Mouse (Mus musculus): ENCODE data around the gene Suds3. TPM values are rescaled to one million over a fixed set of nuclear protein-coding genes. Genes with fewer than 3 reads are reported as not detected.

Gene Suds3
- polyA plus RNA-seq (2015; fragmentation: Nextera tagmentation; extraction: Ambion mirVana), result 49.1 and 49.3 TPM in 2 replicates

DNA sequence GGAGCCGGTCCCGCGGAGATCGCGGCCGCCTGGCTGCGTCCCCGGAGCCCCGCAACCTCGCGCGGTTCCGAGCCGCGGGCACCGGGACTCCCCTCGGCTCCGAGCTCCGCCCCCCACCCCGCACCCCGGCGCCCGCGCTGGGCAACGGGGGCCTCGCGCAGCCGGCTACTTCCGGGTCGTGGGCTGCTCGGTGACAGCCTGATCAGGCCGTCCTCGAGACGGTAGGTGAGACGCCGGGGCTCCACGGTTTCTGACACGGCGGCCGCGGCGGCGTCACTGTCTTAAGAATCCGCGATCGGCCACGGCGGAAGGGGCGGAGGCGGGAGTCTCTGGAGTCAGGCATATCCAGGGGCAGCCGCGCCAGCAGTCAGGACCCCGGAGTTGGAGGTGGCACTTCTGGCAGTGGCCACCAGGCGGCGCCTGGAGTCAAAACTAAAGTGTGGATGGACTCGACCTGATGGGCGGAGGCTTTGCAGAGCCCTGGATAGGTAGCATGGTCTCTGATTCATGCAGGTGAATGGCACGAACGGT, at the start of gene Suds3:
Gene Suds3, minus strand, starts transcription at position 278 of the 531 bp plus-strand sequence.
- H3K4me2 ChIP-seq, result peak within 1 kb of the TSS; percentile 95
- ATAC-seq (ENCODE audit: extremely low read depth, insufficient number of reproducible peaks, low FRiP score, low TSS enrichment), result peak; percentile 74
- H3K36me3 ChIP-seq, result peaks cover 28% of the 10 kb centered on the region
- peak within 1 kb of the TSS; percentile 81 for H3K27ac ChIP-seq (replicated peaks)
- WGBS, result under 1% methylated on average over 56 of the region's 59 CpGs
- H3K9me3 ChIP-seq, result no peaks in the 10 kb centered on the region
- H3K27me3 ChIP-seq (replicated peaks), result 0 out of 2 replicates have a peak, but pooled peaks cover under 1% of the 10 kb centered on the region
- peak within 1 kb of the TSS; percentile 97 for H3K4me3 ChIP-seq
- H3K9ac ChIP-seq, result peak within 1 kb of the TSS; percentile 96
- H3K4me1 ChIP-seq, result peaks cover 17% of the 10 kb centered on the region

- no peak overlapping the region for H3K4me2 ChIP-seq
- no peak overlapping the region for H3K27ac ChIP-seq (replicated peaks)
- ATAC-seq (ENCODE audit: extremely low read depth, insufficient number of reproducible peaks, low FRiP score, low TSS enrichment), result no peak
- no peak overlapping the region for H3K4me3 ChIP-seq
- 99% methylated on average over 2 of the region's 2 CpGs for WGBS
- H3K36me3 ChIP-seq, result 0 out of 2 replicates have a peak, but pooled peaks cover 3% of the 10 kb centered on the region
- H3K27me3 ChIP-seq (replicated peaks), result no peaks in the 10 kb centered on the region
- no peaks in the 10 kb centered on the region for H3K9me3 ChIP-seq
- H3K9ac ChIP-seq, result no peak overlapping the region
- peaks cover 3% of the 10 kb centered on the region for H3K4me1 ChIP-seq
Observed at GRCm38 (mm10) chr5:117164923-117165322, 49.0 kb upstream of the Suds3 start.

- no peak for ATAC-seq (ENCODE audit: extremely low read depth, insufficient number of reproducible peaks, low FRiP score, low TSS enrichment)
- Histone ChIP-seq H3K27ac (replicated peaks) (no peak overlapping the region), H3K4me2 (no peak overlapping the region), H3K4me3 (no peak overlapping the region), H3K27me3 (replicated peaks) (no peaks in the 10 kb centered on the region), H3K9me3 (no peaks in the 10 kb centered on the region), H3K36me3 (0 out of 2 replicates have a peak, but pooled peaks cover 3% of the 10 kb centered on the region), H3K9ac (no peak overlapping the region), H3K4me1 (peaks cover 7% of the 10 kb centered on the region)
- 87% methylated on average over 5 of the region's 5 CpGs for WGBS
Observed at GRCm38 (mm10) chr5:117164516-117164915, 48.6 kb upstream of the Suds3 start.

- Histone ChIP-seq H3K27me3 (replicated peaks) (no peaks in the 10 kb centered on the region), H3K4me3 (no peak overlapping the region), H3K4me1 (peaks cover 14% of the 10 kb centered on the region), H3K36me3 (0 out of 2 replicates have a peak, but pooled peaks cover 3% of the 10 kb centered on the region), H3K9me3 (no peaks in the 10 kb centered on the region), H3K9ac (no peak overlapping the region), H3K27ac (replicated peaks) (no peak overlapping the region), H3K4me2 (no peak overlapping the region)
- ATAC-seq (ENCODE audit: extremely low read depth, insufficient number of reproducible peaks, low FRiP score, low TSS enrichment), result no peak
- 89% methylated on average over 13 of the region's 13 CpGs for WGBS
Observed at GRCm38 (mm10) chr5:117163790-117164189, 47.9 kb upstream of the Suds3 start.

GRCm38 (mm10) chr5:117160499-117160898, 44.6 kb upstream of the Suds3 start:
- Histone ChIP-seq H3K9ac (no peak overlapping the region), H3K36me3 (0 out of 2 replicates have a peak, but pooled peaks cover 3% of the 10 kb centered on the region), H3K4me1 (peaks cover 16% of the 10 kb centered on the region), H3K4me3 (no peak overlapping the region), H3K27me3 (replicated peaks) (no peaks in the 10 kb centered on the region), H3K9me3 (no peaks in the 10 kb centered on the region), H3K27ac (replicated peaks) (no peak overlapping the region), H3K4me2 (no peak overlapping the region)
- 64% methylated on average over 10 of the region's 10 CpGs for WGBS
- ATAC-seq (ENCODE audit: extremely low read depth, insufficient number of reproducible peaks, low FRiP score, low TSS enrichment), result no peak

DNA sequence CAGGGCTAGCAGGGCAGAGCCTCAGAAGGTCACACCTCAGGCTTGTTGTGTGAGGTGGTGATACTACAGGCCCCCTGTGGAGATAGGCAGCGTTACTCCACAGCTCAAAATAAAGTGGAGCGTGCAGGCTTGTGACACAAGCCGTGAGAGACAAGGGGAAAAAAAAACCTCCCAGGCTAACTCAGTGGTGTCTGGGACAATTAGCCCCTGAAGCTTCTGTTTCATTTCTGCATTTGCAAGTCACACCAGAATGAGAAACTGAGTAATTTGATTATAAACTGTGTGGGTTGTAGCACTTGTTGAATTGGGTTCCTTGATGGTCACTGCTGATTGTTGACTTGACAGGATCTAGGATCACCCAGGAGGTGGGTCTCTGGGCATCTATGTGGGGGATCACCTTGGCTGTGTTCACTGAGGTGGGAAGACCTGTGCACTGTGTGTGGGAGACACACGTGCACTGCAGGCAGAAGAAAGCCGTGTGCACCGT, 43.9 kb upstream of the Suds3 start:
- 0 out of 2 replicates have a peak overlapping the region, but pooled peaks have one; percentile 25 for H3K9ac ChIP-seq
- H3K4me1 ChIP-seq, result peaks cover 16% of the 10 kb centered on the region
- H3K4me3 ChIP-seq, result no peak overlapping the region
- ATAC-seq (ENCODE audit: extremely low read depth, insufficient number of reproducible peaks, low FRiP score, low TSS enrichment), result no peak
- no peaks in the 10 kb centered on the region for H3K27me3 ChIP-seq (replicated peaks)
- H3K36me3 ChIP-seq, result 0 out of 2 replicates have a peak, but pooled peaks cover 3% of the 10 kb centered on the region
- H3K9me3 ChIP-seq, result no peaks in the 10 kb centered on the region
- WGBS, result 41% methylated on average over 6 of the region's 6 CpGs
- peak overlapping the region; percentile 36; the same call in 1 of the 2 replicates for H3K27ac ChIP-seq (replicated peaks)
- no peak overlapping the region for H3K4me2 ChIP-seq

- no peak for ATAC-seq (ENCODE audit: extremely low read depth, insufficient number of reproducible peaks, low FRiP score, low TSS enrichment)
- H3K36me3 ChIP-seq, result 0 out of 2 replicates have a peak, but pooled peaks cover 3% of the 10 kb centered on the region
- no peaks in the 10 kb centered on the region for H3K9me3 ChIP-seq
- no peaks in the 10 kb centered on the region for H3K27me3 ChIP-seq (replicated peaks)
- H3K4me2 ChIP-seq, result no peak overlapping the region
- WGBS, result 52% methylated on average over 8 of the region's 8 CpGs
- H3K9ac ChIP-seq, result 0 out of 2 replicates have a peak overlapping the region, but pooled peaks have one; percentile 25
- H3K27ac ChIP-seq (replicated peaks), result peak overlapping the region; percentile 36; the same call in 1 of the 2 replicates
- peaks cover 16% of the 10 kb centered on the region for H3K4me1 ChIP-seq
- H3K4me3 ChIP-seq, result no peak overlapping the region
Observed at GRCm38 (mm10) chr5:117159326-117159725, 43.4 kb upstream of the Suds3 start.

DNA sequence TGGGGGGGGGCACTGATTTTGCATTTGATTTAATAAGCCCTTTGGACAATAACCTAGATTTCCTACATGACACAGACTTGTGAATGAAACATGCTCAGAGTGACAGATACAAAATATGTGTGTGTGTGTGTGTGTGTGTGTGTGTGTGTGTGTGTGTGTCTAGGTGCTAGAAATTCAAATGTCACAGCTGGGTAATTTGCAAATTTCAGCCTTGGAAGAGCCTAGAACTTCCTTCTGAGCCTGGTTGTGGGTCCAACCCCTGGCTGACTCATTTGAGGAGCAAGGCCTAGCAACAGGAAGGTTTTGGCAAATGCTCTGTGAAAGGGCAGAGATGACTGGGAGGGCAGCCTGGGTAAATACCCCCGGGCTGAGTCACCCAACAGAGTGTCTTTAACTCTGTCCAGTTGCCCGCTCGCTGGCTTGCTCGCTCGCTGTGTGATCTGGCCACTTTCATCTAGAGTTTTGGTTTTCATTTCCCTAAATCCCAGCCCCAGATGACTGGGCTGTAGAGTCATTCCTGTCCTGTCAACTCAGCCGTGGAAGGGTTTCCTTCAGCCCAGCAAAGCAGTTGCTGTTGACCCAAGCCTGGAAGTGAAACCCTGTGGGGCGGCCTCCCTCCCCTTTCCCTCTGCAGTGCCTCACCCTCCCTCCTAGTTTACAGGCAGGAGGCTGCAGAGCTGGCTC, 42.6 kb upstream of the Suds3 start:
- WGBS, result 65% methylated on average over 7 of the region's 7 CpGs
- Histone ChIP-seq H3K4me1 (peaks cover 23% of the 10 kb centered on the region), H3K9ac (no peak overlapping the region), H3K9me3 (no peaks in the 10 kb centered on the region), H3K27ac (replicated peaks) (0 out of 2 replicates have a peak overlapping the region, but pooled peaks have one; percentile 36), H3K4me3 (no peak overlapping the region), H3K36me3 (0 out of 2 replicates have a peak, but pooled peaks cover under 1% of the 10 kb centered on the region), H3K27me3 (replicated peaks) (no peaks in the 10 kb centered on the region), H3K4me2 (no peak overlapping the region)
- no peak for ATAC-seq (ENCODE audit: extremely low read depth, insufficient number of reproducible peaks, low FRiP score, low TSS enrichment)

DNA sequence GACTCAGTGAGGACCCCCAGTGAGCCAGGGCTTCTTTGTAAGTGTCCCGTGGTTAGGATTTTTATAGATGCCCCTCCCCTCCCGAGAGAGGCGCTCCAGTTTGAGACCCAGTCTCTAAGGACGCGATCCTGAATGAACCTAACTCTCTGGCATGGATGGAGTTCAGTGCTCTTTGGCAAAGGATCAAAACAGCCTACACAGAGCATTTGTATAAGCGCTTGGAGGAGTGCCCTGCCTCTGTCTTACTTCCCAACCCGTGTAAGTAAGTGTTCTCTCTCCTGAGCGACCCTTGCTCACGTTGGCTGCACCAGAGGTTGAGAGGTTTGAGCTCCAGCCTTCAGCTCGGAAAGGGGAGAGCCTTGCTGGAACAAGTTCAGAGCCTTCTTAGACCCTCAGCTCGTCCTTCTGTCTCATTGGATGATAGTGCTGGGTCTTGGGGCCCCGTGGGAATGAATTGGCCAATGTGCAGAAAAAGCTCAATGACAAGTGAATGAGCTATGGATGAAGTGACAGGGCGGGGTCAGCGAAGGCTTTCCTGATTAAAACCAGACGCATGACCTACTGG, 37.7 kb upstream of the Suds3 start:
- WGBS, result 64% methylated on average over 15 of the region's 15 CpGs
- Histone ChIP-seq H3K27me3 (replicated peaks) (no peaks in the 10 kb centered on the region), H3K9me3 (no peaks in the 10 kb centered on the region), H3K36me3 (0 out of 2 replicates have a peak, but pooled peaks cover 3% of the 10 kb centered on the region), H3K4me3 (no peak overlapping the region), H3K4me1 (peaks cover 9% of the 10 kb centered on the region; the same call in 1 of the 2 replicates), H3K9ac (no peak overlapping the region), H3K27ac (replicated peaks) (peak overlapping the region; percentile 47), H3K4me2 (no peak overlapping the region)
- no peak for ATAC-seq (ENCODE audit: extremely low read depth, insufficient number of reproducible peaks, low FRiP score, low TSS enrichment)

DNA sequence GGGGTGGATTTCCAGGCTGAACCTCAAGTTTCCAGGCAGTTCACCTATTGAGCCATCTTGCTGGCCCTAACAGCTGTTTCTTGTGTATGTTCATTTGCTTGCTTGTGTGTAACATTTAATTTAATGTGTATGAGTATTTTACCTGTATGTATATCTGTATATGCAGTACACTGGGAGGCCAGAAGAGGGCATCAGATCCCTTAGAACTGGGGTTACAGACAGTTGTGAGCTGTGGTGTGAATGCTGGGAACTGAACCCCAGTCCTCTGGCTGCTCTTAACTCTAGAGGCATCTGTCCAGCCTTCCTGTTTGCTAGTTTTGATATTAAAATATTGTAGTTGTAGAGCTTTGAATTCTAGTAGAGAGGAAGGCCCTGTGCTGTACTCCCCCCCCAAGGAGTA, 37.0 kb upstream of the Suds3 start:
- H3K27ac ChIP-seq (replicated peaks), result no peak overlapping the region
- no peaks in the 10 kb centered on the region for H3K27me3 ChIP-seq (replicated peaks)
- no peaks in the 10 kb centered on the region for H3K9me3 ChIP-seq
- H3K4me2 ChIP-seq, result no peak overlapping the region
- peaks cover 9% of the 10 kb centered on the region; the same call in 1 of the 2 replicates for H3K4me1 ChIP-seq
- no peak overlapping the region for H3K4me3 ChIP-seq
- no peak for ATAC-seq (ENCODE audit: extremely low read depth, insufficient number of reproducible peaks, low FRiP score, low TSS enrichment)
- H3K9ac ChIP-seq, result no peak overlapping the region
- H3K36me3 ChIP-seq, result 0 out of 2 replicates have a peak, but pooled peaks cover 3% of the 10 kb centered on the region

GRCm38 (mm10) chr5:117150068-117150467, 34.2 kb upstream of the Suds3 start:
- Histone ChIP-seq H3K27me3 (replicated peaks) (no peaks in the 10 kb centered on the region), H3K9ac (no peak overlapping the region), H3K4me1 (peaks cover 9% of the 10 kb centered on the region; the same call in 1 of the 2 replicates), H3K9me3 (0 out of 2 replicates have a peak, but pooled peaks cover 5% of the 10 kb centered on the region), H3K27ac (replicated peaks) (no peak overlapping the region), H3K4me2 (no peak overlapping the region), H3K36me3 (0 out of 2 replicates have a peak, but pooled peaks cover 3% of the 10 kb centered on the region), H3K4me3 (no peak overlapping the region)
- no peak for ATAC-seq (ENCODE audit: extremely low read depth, insufficient number of reproducible peaks, low FRiP score, low TSS enrichment)
- 80% methylated on average over 5 of the region's 5 CpGs for WGBS
